Mouse (Mus musculus) ES-E14 (cell line): ENCODE measurements at regions not wholly inside any gene's neighbourhood (a gene's known extent, or its start where the extent isn't known, plus 50 kb on each side); places are given as distances from the start of the nearest gene placed in this dataset.

Experiments used
- CHD2 ChIP-seq: IDR thresholded peaks from 2 replicates; pipeline ENCODE4 v1.6.1; 2014; ENCODE audit warnings: mild to moderate bottlenecking, low read depth, low read length, inconsistent platforms
- HCFC1 ChIP-seq: IDR thresholded peaks from 2 replicates; pipeline ENCODE4 v1.6.1; 2012; ENCODE audit warnings: low read length, inconsistent platforms, borderline replicate concordance; ENCODE audit not compliant: insufficient read depth
- MAFK ChIP-seq: IDR thresholded peaks from 2 replicates; pipeline ENCODE4 v1.6.1; 2014; ENCODE audit warnings: mild to moderate bottlenecking, low read depth, low read length, inconsistent platforms; ENCODE audit not compliant: insufficient read depth
- ZC3H11A ChIP-seq: IDR thresholded peaks from 2 replicates; pipeline ENCODE4 v1.6.1; 2012; ENCODE audit warnings: low read depth, mild to moderate bottlenecking, inconsistent platforms, low read length, borderline replicate concordance

DNA sequence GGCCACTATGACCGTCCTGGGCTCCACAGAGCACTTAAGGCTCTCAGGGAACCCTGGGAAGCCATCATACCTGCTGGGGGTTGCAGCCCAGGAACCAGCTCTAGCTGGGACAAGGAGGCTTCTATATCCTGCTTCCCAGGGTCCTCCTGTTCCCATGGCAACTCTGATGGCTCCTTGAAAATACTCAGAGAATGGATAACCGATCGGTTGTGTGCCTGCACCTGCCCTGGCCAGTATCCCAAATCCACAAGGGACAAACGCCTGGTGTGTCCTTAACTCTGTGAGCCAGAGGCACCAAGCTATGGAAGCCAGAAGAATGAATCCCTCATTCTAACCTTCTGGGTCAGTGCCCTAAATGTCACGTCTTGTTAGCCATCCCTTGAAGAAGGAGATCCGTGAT is 469.6 kb upstream of the Gulo start:
- TF ChIP-seq HCFC1 (no peak), MAFK (no peak), CHD2 (no peak), ZC3H11A (no peak)
